Comparison of ENCODE assay signal across 10 mouse cellular contexts in the genomic region with DNA sequence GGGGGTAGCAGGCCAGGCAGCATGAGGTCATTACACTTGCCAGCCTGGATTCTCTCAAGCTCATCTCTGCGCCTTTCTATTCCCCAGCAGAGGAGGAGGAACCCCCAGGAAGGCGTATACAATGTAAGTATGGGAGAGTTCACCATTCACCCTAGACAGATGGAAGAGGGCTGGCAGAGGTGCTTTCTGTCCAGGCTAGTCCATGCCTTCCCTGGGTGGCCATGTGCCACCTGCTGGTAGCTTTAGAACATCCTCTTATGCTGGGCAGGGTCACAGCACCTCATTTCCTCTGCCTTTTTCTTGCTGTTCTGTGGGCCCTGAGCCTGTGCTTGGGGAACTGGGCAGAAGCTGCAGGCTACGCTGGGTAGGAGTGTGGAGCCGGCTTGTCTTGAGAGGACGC.
DNase-seq lines count a peak whose midpoint lies in the region; ATAC-seq and TF ChIP-seq lines count a peak whose summit lies in the region.
"Had no signal": no experiment of that assay in that cellular context is flagged by ENCODE, and none has a peak within 500 bp of the region (broad histone marks: within the 10 kb centered on the region; RNA-seq: fewer than 3 reads in every experiment).

No protein-coding gene starts in this region.

- no peak overlapping the region for H3K27ac ChIP-seq in gastrocnemius, adult 2 months
- no peak overlapping the region for H3K27ac ChIP-seq in midbrain, embryonic 13.5 days
- no peak overlapping the region for H3K27ac ChIP-seq in midbrain, embryonic 16.5 days (ENCODE audit: low read length)
- no peak overlapping the region for H3K27ac ChIP-seq in stomach, postnatal 0 days (replicated peaks)

- no peaks in the 10 kb centered on the region for H3K9me3 ChIP-seq in midbrain, embryonic 13.5 days
- no peaks in the 10 kb centered on the region for H3K9me3 ChIP-seq in midbrain, embryonic 16.5 days (replicated peaks; ENCODE audit: control insufficient read depth, low read length, poor library complexity, severe bottlenecking)
- H3K9me3 ChIP-seq in stomach, postnatal 0 days (ENCODE audit: control insufficient read depth, low read length) = no peaks in the 10 kb centered on the region
- H3K9me3 ChIP-seq: megakaryocyte, embryonic 14.5 days had no signal

- H3K27me3 ChIP-seq in midbrain, embryonic 13.5 days = peaks cover 22% of the 10 kb centered on the region
- peaks cover 2% of the 10 kb centered on the region; the same call in 1 of the 2 replicates for H3K27me3 ChIP-seq in midbrain, embryonic 16.5 days (ENCODE audit: control insufficient read depth, insufficient read depth, low read depth, low read length)
- no peaks in the 10 kb centered on the region for H3K27me3 ChIP-seq in stomach, postnatal 0 days (ENCODE audit: control insufficient read depth, insufficient read depth, low read length)

- H3K4me1 ChIP-seq in midbrain, embryonic 13.5 days (replicated peaks) = 0 out of 2 replicates have a peak, but pooled peaks cover 5% of the 10 kb centered on the region
- H3K4me1 ChIP-seq in midbrain, embryonic 16.5 days (ENCODE audit: control insufficient read depth, insufficient read depth, low read length) = no peaks in the 10 kb centered on the region
- H3K4me1 ChIP-seq in stomach, postnatal 0 days (replicated peaks; ENCODE audit: control insufficient read depth, insufficient read depth) = no peaks in the 10 kb centered on the region

- intact Hi-C loops in gastrocnemius, adult 2 months (cut with DNase I) = loop anchor here (1.0 kb wide), 1 partner anchor 78 kb away; no protein-coding TSS in a partner anchor

- no peak overlapping the region for H3K4me2 ChIP-seq in midbrain, embryonic 13.5 days (replicated peaks)
- no peak overlapping the region for H3K4me2 ChIP-seq in midbrain, embryonic 16.5 days (ENCODE audit: low read length)
- no peak overlapping the region for H3K4me2 ChIP-seq in stomach, postnatal 0 days (replicated peaks; ENCODE audit: low read depth)

- peak; percentile 24; the same call in 1 of the 2 replicates for ATAC-seq in midbrain, embryonic 13.5 days
- ATAC-seq in midbrain, embryonic 16.5 days = no peak
- peak; percentile 34 to 40; a peak in 1 of 4 replicates for ATAC-seq in hematopoietic stem cell, adult 5-6 weeks (replicated peaks in 1 of 2; ENCODE audit: insufficient read depth in 1 of 2, low FRiP score in 2 of 2, low TSS enrichment in 1 of 2, low read depth in 1 of 2, poor library complexity in 2 of 2, severe bottlenecking in 2 of 2)
- no peak for ATAC-seq in stomach, postnatal 0 days (ENCODE audit: low FRiP score, low TSS enrichment)

- WGBS in midbrain, embryonic 13.5 days = 84% methylated on average over 5 of the region's 5 CpGs
- 84% methylated on average over 5 of the region's 5 CpGs for WGBS in midbrain, embryonic 16.5 days
- WGBS in stomach, postnatal 0 days = 91% methylated on average over 5 of the region's 5 CpGs

- peak; percentile 61 for TF ChIP-seq CTCF in gastrocnemius, adult 2 months (IDR thresholded peaks at IDR 0.05)
- TF ChIP-seq CTCF in stomach, postnatal 0 days (IDR thresholded peaks at IDR 0.05; ENCODE audit: low read depth) = peak; percentile 64

- TF ChIP-seq EP300 in stomach, postnatal 0 days (optimal IDR thresholded peaks at IDR 0.05) = no peak

- no peak overlapping the region for H3K4me3 ChIP-seq in gastrocnemius, adult 2 months
- no peak overlapping the region for H3K4me3 ChIP-seq in midbrain, embryonic 13.5 days (replicated peaks)
- H3K4me3 ChIP-seq in midbrain, embryonic 16.5 days (ENCODE audit: low read depth, low read length) = no peak overlapping the region
- H3K4me3 ChIP-seq in stomach, postnatal 0 days (ENCODE audit: low read depth, low read length) = no peak overlapping the region
- H3K4me3 ChIP-seq: megakaryocyte, embryonic 14.5 days had no signal

- DNase-seq in gastrocnemius, adult 2 months = no peak
- DNase-seq in gastrocnemius, postnatal 25 days = no peak
- peak; percentile 24 for DNase-seq in stomach, postnatal 0 days (ENCODE audit: low spot score)
- no peak for DNase-seq in adrenal gland, postnatal 36 days
- no peak for DNase-seq in yolk sac, embryonic 10.5 days (ENCODE audit: low spot score)
- DNase-seq: heart, postnatal 4 days had no signal

- H3K9ac ChIP-seq in midbrain, embryonic 13.5 days (replicated peaks) = no peak overlapping the region
- H3K9ac ChIP-seq in midbrain, embryonic 16.5 days (ENCODE audit: low read depth, low read length) = no peak overlapping the region
- H3K9ac ChIP-seq in stomach, postnatal 0 days (ENCODE audit: low read length) = no peak overlapping the region

- no peaks in the 10 kb centered on the region for H3K36me3 ChIP-seq in midbrain, embryonic 13.5 days
- H3K36me3 ChIP-seq in midbrain, embryonic 16.5 days (ENCODE audit: control insufficient read depth, insufficient read depth, low read length) = no peaks in the 10 kb centered on the region
- H3K36me3 ChIP-seq in stomach, postnatal 0 days (ENCODE audit: control insufficient read depth, insufficient read depth, low read length) = no peaks in the 10 kb centered on the region

Comparison
In these comparisons a context has a peak if more than half of its experiments do, and no peak if none do; other contexts are left out.
1. ATAC-seq: peak in midbrain, embryonic 13.5 days (single experiment) and hematopoietic stem cell, adult 5-6 weeks (2 of 2); none in midbrain, embryonic 16.5 days (single experiment) and stomach, postnatal 0 days (single experiment).